Mouse (Mus musculus): ENCODE data around the gene Rex2.
"Not testable (repeated sequence)": the region's sequence is repeated elsewhere in the genome, so short reads cannot be mapped to it uniquely, and the experiment has no call there.

The Rex2 gene

DNA sequence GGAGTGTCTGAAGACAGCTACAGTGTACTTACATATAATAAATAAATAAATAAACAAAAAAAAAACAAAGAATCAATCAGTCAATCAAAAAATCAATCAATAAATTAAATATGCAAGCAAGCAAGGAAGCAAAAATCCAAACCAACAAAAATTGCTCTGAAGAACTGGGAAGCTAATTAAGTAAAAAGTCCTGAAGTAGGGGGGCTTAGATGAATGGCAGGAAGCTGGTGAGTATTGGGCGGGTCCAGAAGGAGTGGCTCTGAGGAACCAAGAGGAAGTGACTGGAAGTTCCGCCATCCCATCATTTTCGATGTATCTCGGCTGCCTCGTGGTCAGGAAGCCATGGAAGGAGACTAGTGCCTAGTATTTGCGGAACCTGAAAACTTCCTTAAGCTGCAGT is at the start of gene Rex2:
TSS of gene Rex2 (plus strand) at position 301 of the 400 bp plus-strand sequence.
- DNase-seq: not testable (repeated sequence)

GRCm38 (mm10) chr4:146976581-146976980 is 45.1 kb upstream of the Rex2 start:
- DNase-seq: not testable (repeated sequence)

- not testable (repeated sequence) for DNase-seq
These were observed 3.2 kb upstream of the Rex2 start for GRCm38 (mm10) chr4:147018400-147018799.

DNA sequence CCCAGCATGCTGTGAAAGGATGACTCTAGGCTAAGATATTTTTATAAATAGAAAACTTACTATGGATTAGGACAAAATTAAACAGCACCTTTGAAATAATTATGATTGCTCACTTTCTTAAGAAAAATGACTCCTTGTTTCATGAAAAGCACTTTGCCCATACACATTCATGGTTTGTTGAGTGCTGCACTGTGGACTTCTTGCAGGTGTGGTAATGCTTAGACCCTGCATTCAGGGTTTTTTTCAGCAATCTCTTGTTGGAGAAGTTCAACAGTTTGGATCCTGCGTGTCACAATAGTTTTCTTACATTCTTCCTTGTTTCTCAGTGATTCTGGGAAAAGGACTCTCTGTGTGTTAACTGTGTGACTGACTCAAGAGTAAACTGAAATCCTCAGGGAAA is 4.7 kb downstream of the Rex2 start:
- not testable (repeated sequence) for DNase-seq

DNA sequence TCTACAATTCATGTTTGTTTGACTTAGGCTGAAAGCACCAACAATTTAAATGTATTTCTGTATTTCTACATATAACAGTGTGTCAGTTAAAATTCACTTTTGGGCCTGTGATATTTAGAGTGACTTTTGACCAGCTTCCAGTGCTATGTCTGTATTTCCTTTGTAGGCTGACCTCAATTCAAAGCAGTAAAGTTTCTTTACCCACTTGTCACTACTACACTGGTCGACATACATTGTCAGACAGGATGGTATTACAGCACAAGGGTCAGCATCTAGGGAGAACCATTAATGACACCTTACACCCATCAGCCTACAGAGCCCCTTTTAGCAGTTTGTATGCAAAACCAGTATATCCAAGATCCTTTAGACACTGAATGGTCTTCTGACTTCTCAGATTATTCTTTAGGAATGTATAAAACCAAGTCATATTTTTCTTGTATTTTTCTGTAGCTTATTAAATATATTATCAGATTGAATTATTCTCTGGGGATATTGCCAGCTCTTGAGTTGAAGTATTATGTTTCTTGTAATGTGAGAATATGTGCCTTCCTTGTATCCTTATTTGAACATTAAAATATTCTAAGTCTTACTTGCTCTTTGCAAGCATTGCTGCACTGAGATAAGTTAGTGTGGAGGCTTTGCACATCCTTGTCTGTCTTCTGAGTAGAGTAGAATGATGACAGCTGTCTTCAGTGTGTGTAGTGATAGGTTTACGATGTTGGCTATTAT is 9.8 kb downstream of the Rex2 start:
- not testable (repeated sequence) for DNase-seq

GRCm38 (mm10) chr4:147063768-147064167 is 42.1 kb downstream of the Rex2 start:
- DNase-seq: not testable (repeated sequence)

DNA sequence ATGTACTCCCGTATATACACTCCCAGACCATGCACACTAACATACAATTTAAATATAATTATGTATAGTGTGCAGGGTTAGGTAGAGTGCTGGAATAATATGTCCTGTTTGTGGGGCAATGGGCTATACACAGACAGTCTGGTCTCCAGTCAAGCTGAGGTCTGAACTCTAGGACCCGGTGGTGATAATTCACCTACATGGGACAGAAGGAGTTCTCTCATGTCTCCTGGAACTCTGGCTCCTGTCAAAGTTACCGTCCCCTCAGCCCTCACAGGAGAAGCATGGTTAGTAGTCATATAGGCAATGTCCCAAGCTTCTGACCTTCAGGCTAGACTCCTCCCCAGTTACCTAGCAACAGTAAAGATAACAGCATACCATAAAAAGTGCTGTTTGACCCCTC is 44.2 kb downstream of the Rex2 start:
- DNase-seq: not testable (repeated sequence)

DNA sequence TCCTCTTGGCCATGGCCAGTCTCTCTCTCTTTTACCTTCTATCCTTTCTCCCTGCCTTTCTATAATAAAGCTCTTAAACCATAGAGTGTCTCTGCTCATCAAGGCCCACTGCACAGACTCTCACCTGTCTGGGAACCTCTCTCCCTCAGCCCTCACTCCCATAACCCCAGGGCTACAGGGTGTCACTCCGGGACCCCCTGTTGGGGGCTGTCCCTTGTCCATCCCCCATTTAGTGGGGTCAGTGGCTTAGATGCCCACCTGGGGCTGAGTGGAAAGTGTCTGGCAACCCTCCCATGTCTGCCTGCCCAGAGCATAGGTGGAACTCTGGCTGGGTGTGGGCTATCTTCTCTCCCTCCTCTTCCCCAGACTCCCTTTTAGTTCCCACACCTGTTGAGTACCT is 44.7 kb downstream of the Rex2 start:
- DNase-seq: not testable (repeated sequence)

- DNase-seq: not testable (repeated sequence)
These were observed 74.0 kb downstream of the Rex2 start for GRCm38 (mm10) chr4:147095641-147096040.

- not testable (repeated sequence) for DNase-seq
These were observed 80.3 kb downstream of the Rex2 start for GRCm38 (mm10) chr4:147101666-147102626.

DNA sequence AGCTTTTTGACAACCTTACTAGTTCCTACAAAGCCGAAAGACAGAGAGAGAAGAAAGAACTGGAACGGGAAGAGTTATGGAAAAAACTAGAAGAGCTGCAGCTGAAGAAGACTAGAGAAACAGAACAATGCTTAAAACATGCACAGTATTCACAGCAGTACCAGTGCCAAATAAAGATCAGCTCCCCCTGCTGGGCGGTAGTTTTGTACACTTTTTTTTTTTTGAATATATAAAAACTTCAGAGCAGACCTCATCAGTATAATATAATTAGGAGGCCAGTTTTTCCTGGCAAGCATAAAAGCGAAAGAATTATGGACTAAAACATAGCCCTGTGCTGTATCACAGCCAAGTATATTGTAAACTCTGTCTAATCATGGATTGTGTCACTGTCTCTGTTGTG is 82.2 kb downstream of the Rex2 start:
- DNase-seq: not testable (repeated sequence)

All from thymus, adult 18-20 months (tissue).